Mouse (Mus musculus) c-Kit-positive CD71-positive TER-119-positive erythroid progenitor cells, embryonic 14.5 days (primary cell): ENCODE measurements at regions not wholly inside any gene's neighbourhood (a gene's known extent, or its start where the extent isn't known, plus 50 kb on each side); places are given as distances from the start of the nearest gene placed in this dataset.
A peak's percentile ranks its signal among the peaks of the same experiment; 100 is the strongest.

ENCODE experiments used
- DNase-seq: peaks from one replicate; pipeline ENCODE4 v3.0.0-alpha.2; 2013; ENCODE audit warnings: low spot score

GRCm38 (mm10) chr13:52702201-52702611 lies 119.2 kb downstream of the Syk start:
- DNase-seq, result no peak

GRCm38 (mm10) chr13:52703401-52704164 lies 120.6 kb downstream of the Syk start:
- DNase-seq, result no peak

- no peak for DNase-seq
Measured at GRCm38 (mm10) chr13:52704673-52705072, 121.7 kb downstream of the Syk start.

GRCm38 (mm10) chr13:52709580-52709979 lies 126.6 kb downstream of the Syk start:
- no peak for DNase-seq

- DNase-seq, result peak; percentile 57
Measured at GRCm38 (mm10) chr13:52711713-52712369, 128.9 kb downstream of the Syk start.

- DNase-seq, result no peak
Measured at GRCm38 (mm10) chr13:52721463-52721862, 138.5 kb downstream of the Syk start.

GRCm38 (mm10) chr13:52722718-52723117 lies 139.7 kb downstream of the Syk start:
- no peak for DNase-seq

- DNase-seq, result no peak
Measured at GRCm38 (mm10) chr13:52726043-52726442, 143.1 kb downstream of the Syk start.

- DNase-seq, result no peak
Measured at GRCm38 (mm10) chr13:52726525-52726924, 143.6 kb downstream of the Syk start.

GRCm38 (mm10) chr13:52735453-52735933 lies 152.5 kb downstream of the Syk start:
- DNase-seq, result no peak

GRCm38 (mm10) chr13:52735934-52736523 lies 153.1 kb downstream of the Syk start:
- no peak for DNase-seq

GRCm38 (mm10) chr13:52738095-52738660 lies 155.2 kb downstream of the Syk start:
- no peak for DNase-seq

GRCm38 (mm10) chr13:52741371-52741770 lies 158.4 kb downstream of the Syk start:
- no peak for DNase-seq

- no peak for DNase-seq
Measured at GRCm38 (mm10) chr13:52756005-52756404, 173.0 kb downstream of the Syk start.

- no peak for DNase-seq
Measured at GRCm38 (mm10) chr13:52765508-52766181, 163.8 kb downstream of the Auh start.

GRCm38 (mm10) chr13:52766236-52766635 lies 163.2 kb downstream of the Auh start:
- no peak for DNase-seq

- DNase-seq, result no peak
Measured at GRCm38 (mm10) chr13:52769956-52770355, 159.5 kb downstream of the Auh start.

- DNase-seq, result no peak
Measured at GRCm38 (mm10) chr13:52771518-52771917, 158.0 kb downstream of the Auh start.

GRCm38 (mm10) chr13:52772081-52772480 lies 157.4 kb downstream of the Auh start:
- no peak for DNase-seq

GRCm38 (mm10) chr13:52777396-52778034 lies 152.0 kb downstream of the Auh start:
- DNase-seq, result no peak

- DNase-seq, result no peak
Measured at GRCm38 (mm10) chr13:52778848-52779247, 150.6 kb downstream of the Auh start.
